Mouse (Mus musculus) CH12.LX (cell line): Measurements from ENCODE around the gene 4930426L09Rik. TPM values are rescaled to one million over a fixed set of nuclear protein-coding genes. Genes with fewer than 3 reads are reported as not detected.

ENCODE experiments used
- DNase-seq: peaks from one replicate; pipeline ENCODE4 v3.0.0-alpha.2; 2013; ENCODE audit errors: extremely low read depth
- H3K27ac ChIP-seq: 2 replicates; pipeline ENCODE4 v1.5.1; 2012; ENCODE audit warnings: low read depth, mild to moderate bottlenecking, control low read depth, moderate library complexity; ENCODE audit not compliant: insufficient read depth
- H3K27me3 ChIP-seq: replicated peaks from 2 replicates; pipeline ENCODE3; 2012; ENCODE audit warnings: inconsistent platforms
- H3K36me3 ChIP-seq, 2 experiments: replicated peaks in 1 of 2; 2 replicates each; pipeline versions ENCODE3 to v1.6.1; 2012; ENCODE audit warnings: inconsistent platforms in 1 of 2, low read length in 1 of 2, mild to moderate bottlenecking in 1 of 2, mixed read lengths in 1 of 2, moderate library complexity in 1 of 2; ENCODE audit not compliant: control insufficient read depth in 1 of 2, insufficient read depth in 1 of 2
- H3K4me1 ChIP-seq, 2 experiments: 2 replicates each; pipeline ENCODE4 v1.6.1; 2012; ENCODE audit warnings: inconsistent platforms in 1 of 2, moderate library complexity in 1 of 2; ENCODE audit not compliant: insufficient read depth in 2 of 2, control insufficient read depth in 1 of 2
- H3K4me2 ChIP-seq: 2 replicates; pipeline ENCODE4 v1.6.1; 2012; ENCODE audit warnings: low read depth, mild to moderate bottlenecking, control low read depth; ENCODE audit not compliant: poor library complexity, insufficient read depth, severe bottlenecking
- H3K4me3 ChIP-seq, 3 experiments: fragments of 150-350 bp in 1 of 3; sonication (generic) in 1 of 3; replicated peaks in 1 of 3; 2 replicates each; pipeline versions ENCODE3 to v1.5.1; 2011 to 2012; ENCODE audit warnings: low read depth in 2 of 3, low read length in 2 of 3, mild to moderate bottlenecking in 2 of 3, moderate library complexity in 2 of 3, control low read depth in 1 of 3, improper control_type of control experiment in 1 of 3, inconsistent platforms in 1 of 3, mixed read lengths in 1 of 3; ENCODE audit not compliant: poor library complexity in 1 of 3
- H3K79me2 ChIP-seq: replicated peaks from 2 replicates; pipeline ENCODE4 v1.6.1; 2012; ENCODE audit warnings: mild to moderate bottlenecking, moderate library complexity; ENCODE audit not compliant: control insufficient read depth, poor library complexity, insufficient read depth, severe bottlenecking; ENCODE audit errors: extremely low read depth
- H3K9ac ChIP-seq: 2 replicates; pipeline ENCODE4 v1.6.1; 2012; ENCODE audit warnings: low read depth, mild to moderate bottlenecking, control low read depth, moderate library complexity; ENCODE audit not compliant: insufficient read depth
- H3K9me3 ChIP-seq: replicated peaks from 2 replicates; pipeline ENCODE3; 2012; ENCODE audit warnings: low read length, inconsistent platforms, mixed read lengths
- BHLHE40 ChIP-seq: IDR thresholded peaks from 2 replicates; pipeline ENCODE4 v1.6.1; 2011; ENCODE audit warnings: mild to moderate bottlenecking, low read depth, low read length, improper control_type of control experiment
- CHD1 ChIP-seq: IDR thresholded peaks from 2 replicates; pipeline ENCODE4 v1.6.1; 2012; ENCODE audit warnings: low read depth, low read length, improper control_type of control experiment, inconsistent platforms
- CHD2 ChIP-seq: IDR thresholded peaks from 2 replicates; pipeline ENCODE4 v1.6.1; 2011; ENCODE audit warnings: low read length, improper control_type of control experiment
- CTCF ChIP-seq, 2 experiments: IDR thresholded peaks in 1 of 2; conservative IDR thresholded peaks in 1 of 2; 2 replicates each; pipeline ENCODE4 v1.5.1; 2011 to 2012; ENCODE audit warnings: low read depth in 2 of 2, low read length in 2 of 2, improper control_type of control experiment in 1 of 2, inconsistent platforms in 1 of 2, mild to moderate bottlenecking in 1 of 2, moderate library complexity in 1 of 2
- E2F4 ChIP-seq: IDR thresholded peaks from 2 replicates; pipeline ENCODE4 v1.6.1; 2011; ENCODE audit warnings: low read depth, low read length, improper control_type of control experiment; ENCODE audit not compliant: insufficient replicate concordance
- ELF1 ChIP-seq: IDR thresholded peaks from 2 replicates; pipeline ENCODE4 v1.6.1; 2014; ENCODE audit warnings: low read depth, mild to moderate bottlenecking, inconsistent platforms, low read length, improper control_type of control experiment
- EP300 ChIP-seq: IDR thresholded peaks from 2 replicates; pipeline ENCODE4 v1.6.1; 2011; ENCODE audit warnings: low read length, improper control_type of control experiment
- ETS1 ChIP-seq: conservative IDR thresholded peaks from 2 replicates; pipeline ENCODE4 v1.6.1; 2012; ENCODE audit warnings: low read depth, mild to moderate bottlenecking, inconsistent platforms, low read length, improper control_type of control experiment, moderate library complexity
- GABPA ChIP-seq: IDR thresholded peaks from 2 replicates; pipeline ENCODE4 v1.6.1; 2012; ENCODE audit warnings: low read depth, low read length, improper control_type of control experiment, inconsistent platforms; ENCODE audit not compliant: insufficient replicate concordance
- HCFC1 ChIP-seq: IDR thresholded peaks from 2 replicates; pipeline ENCODE4 v1.6.1; 2012; ENCODE audit warnings: low read depth, mild to moderate bottlenecking, inconsistent platforms, low read length, improper control_type of control experiment
- IRF4 ChIP-seq: IDR thresholded peaks from 2 replicates; pipeline ENCODE4 v1.6.1; 2014; ENCODE audit warnings: low read depth, mild to moderate bottlenecking, inconsistent platforms, low read length, improper control_type of control experiment
- JUN ChIP-seq: IDR thresholded peaks from 2 replicates; pipeline ENCODE4 v1.6.1; 2011; ENCODE audit warnings: low read depth, mild to moderate bottlenecking, low read length, improper control_type of control experiment, moderate library complexity; ENCODE audit not compliant: insufficient read depth
- JUND ChIP-seq: conservative IDR thresholded peaks from 2 replicates; pipeline ENCODE4 v1.6.1; 2011; ENCODE audit warnings: low read depth, low read length, improper control_type of control experiment
- KAT2A ChIP-seq: IDR thresholded peaks from 2 replicates; pipeline ENCODE4 v1.6.1; 2012; ENCODE audit warnings: low read length, improper control_type of control experiment, inconsistent platforms; ENCODE audit not compliant: insufficient replicate concordance
- MAFK ChIP-seq: IDR thresholded peaks from 2 replicates; pipeline ENCODE4 v1.6.1; 2011; ENCODE audit warnings: low read length, improper control_type of control experiment; ENCODE audit not compliant: insufficient replicate concordance
- MAX ChIP-seq: IDR thresholded peaks from 2 replicates; pipeline ENCODE4 v1.6.1; 2011; ENCODE audit warnings: low read length, improper control_type of control experiment
- MAZ ChIP-seq: IDR thresholded peaks from 2 replicates; pipeline ENCODE4 v1.6.1; 2012; ENCODE audit warnings: low read depth, mild to moderate bottlenecking, inconsistent platforms, low read length, improper control_type of control experiment, moderate library complexity
- MEF2A ChIP-seq: IDR thresholded peaks from 2 replicates; pipeline ENCODE4 v1.6.1; 2014; ENCODE audit warnings: low read depth, mild to moderate bottlenecking, inconsistent platforms, low read length, improper control_type of control experiment, borderline replicate concordance
- MXI1 ChIP-seq: IDR thresholded peaks from 2 replicates; pipeline ENCODE4 v1.6.1; 2011; ENCODE audit warnings: mild to moderate bottlenecking, low read depth, low read length, improper control_type of control experiment
- MYC ChIP-seq: IDR thresholded peaks from 2 replicates; pipeline ENCODE4 v1.6.1; 2011; ENCODE audit warnings: low read depth, mild to moderate bottlenecking, improper control_type of control experiment, low read length
- NELFE ChIP-seq: IDR thresholded peaks from 2 replicates; pipeline ENCODE4 v1.6.1; 2011; ENCODE audit warnings: low read depth, low read length, improper control_type of control experiment
- NRF1 ChIP-seq: IDR thresholded peaks from 2 replicates; pipeline ENCODE4 v1.6.1; 2014; ENCODE audit warnings: low read depth, mild to moderate bottlenecking, inconsistent platforms, low read length, improper control_type of control experiment, moderate library complexity
- PAX5 ChIP-seq: IDR thresholded peaks from 2 replicates; pipeline ENCODE4 v1.6.1; 2012; ENCODE audit warnings: low read length, inconsistent platforms, mixed read lengths
- POLR2A ChIP-seq: IDR thresholded peaks from 2 replicates; pipeline ENCODE4 v1.6.1; 2011; ENCODE audit warnings: low read depth, mild to moderate bottlenecking, improper control_type of control experiment, low read length
- POLR2AphosphoS2 ChIP-seq: IDR thresholded peaks from 2 replicates; pipeline ENCODE4 v1.6.1; 2011; ENCODE audit warnings: low read depth, low read length, improper control_type of control experiment
- RAD21 ChIP-seq: IDR thresholded peaks from 2 replicates; pipeline ENCODE4 v1.6.1; 2011; ENCODE audit warnings: low read depth, mild to moderate bottlenecking, low read length, improper control_type of control experiment, moderate library complexity
- RCOR1 ChIP-seq: conservative IDR thresholded peaks from 2 replicates; pipeline ENCODE4 v1.6.1; 2012; ENCODE audit warnings: low read depth, mild to moderate bottlenecking, inconsistent platforms, low read length, improper control_type of control experiment
- SIN3A ChIP-seq: IDR thresholded peaks from 2 replicates; pipeline ENCODE4 v1.6.1; 2012; ENCODE audit warnings: low read length, improper control_type of control experiment, inconsistent platforms
- SMC3 ChIP-seq: IDR thresholded peaks from 2 replicates; pipeline ENCODE4 v1.6.1; 2011; ENCODE audit warnings: low read depth, low read length, improper control_type of control experiment
- TBP ChIP-seq: conservative IDR thresholded peaks from 2 replicates; pipeline ENCODE4 v1.6.1; 2011; ENCODE audit warnings: low read depth, low read length, improper control_type of control experiment
- TCF12 ChIP-seq: IDR thresholded peaks from 2 replicates; pipeline ENCODE4 v1.6.1; 2014; ENCODE audit warnings: low read depth, mild to moderate bottlenecking, inconsistent platforms, low read length, improper control_type of control experiment
- UBTF ChIP-seq: IDR thresholded peaks from 2 replicates; pipeline ENCODE4 v1.6.1; 2012; ENCODE audit warnings: low read depth, mild to moderate bottlenecking, inconsistent platforms, low read length, improper control_type of control experiment, moderate library complexity
- USF1 ChIP-seq: IDR thresholded peaks from 2 replicates; pipeline ENCODE4 v1.6.1; 2014; ENCODE audit warnings: low read depth, mild to moderate bottlenecking, inconsistent platforms, low read length, improper control_type of control experiment
- USF2 ChIP-seq: conservative IDR thresholded peaks from 2 replicates; pipeline ENCODE4 v1.6.1; 2011; ENCODE audit warnings: low read depth, low read length, improper control_type of control experiment
- ZC3H11A ChIP-seq: IDR thresholded peaks from 2 replicates; pipeline ENCODE4 v1.6.1; 2012; ENCODE audit warnings: low read depth, mild to moderate bottlenecking, inconsistent platforms, low read length, improper control_type of control experiment
- ZKSCAN1 ChIP-seq: IDR thresholded peaks from 2 replicates; pipeline ENCODE4 v1.6.1; 2012; ENCODE audit warnings: low read depth, inconsistent platforms, low read length, improper control_type of control experiment, borderline replicate concordance
- ZMIZ1 ChIP-seq: IDR thresholded peaks from 2 replicates; pipeline ENCODE4 v1.6.1; 2012; ENCODE audit warnings: low read depth, mild to moderate bottlenecking, inconsistent platforms, low read length, improper control_type of control experiment
- ZNF384 ChIP-seq: IDR thresholded peaks from 2 replicates; pipeline ENCODE4 v1.6.1; 2012; ENCODE audit warnings: low read depth, low read length, improper control_type of control experiment, inconsistent platforms
- dilution Hi-C: fragments of 300-500 bp; cut with MboI; formaldehyde crosslinking; loops from 2 replicates; pipeline ENCODE4 v1.14.3; 2020; ENCODE audit warnings: low sequenced_read_pairs; ENCODE audit not compliant: extremely low pct_unique_long_range_greater_than_20kb, extremely low pct_ligation_motif_present
- in situ Hi-C: fragments of 300-500 bp; cut with MboI; formaldehyde crosslinking; loops from 3 replicates; pipeline ENCODE4 v1.14.3; 2019; ENCODE audit warnings: low sequenced_read_pairs, low pct_ligation_motif_present, low pct_unique_long_range_greater_than_20kb, mixed read lengths
- polyA plus RNA-seq: library from polyadenylated mRNA; unstranded; fragments of >175 nt; gene quantifications from 2 replicates; pipeline ENCODE4 v1.2.1, GENCODE M21; 2012; ENCODE audit warnings: low read depth; ENCODE audit not compliant: insufficient read length
- total RNA-seq, 2 experiments: library from RNA; depleted of rRNA; stranded (reverse); fragments of 300-350 nt in 1 of 2; fragments of >200 nt in 1 of 2; gene quantifications; 2 replicates each; pipeline ENCODE4 v1.2.3; 2012 to 2014

4930426L09Rik gene
- total and polyA plus RNA-seq, 3 experiments = 0.26 to 0.31 (median 0.30) TPM

DNA sequence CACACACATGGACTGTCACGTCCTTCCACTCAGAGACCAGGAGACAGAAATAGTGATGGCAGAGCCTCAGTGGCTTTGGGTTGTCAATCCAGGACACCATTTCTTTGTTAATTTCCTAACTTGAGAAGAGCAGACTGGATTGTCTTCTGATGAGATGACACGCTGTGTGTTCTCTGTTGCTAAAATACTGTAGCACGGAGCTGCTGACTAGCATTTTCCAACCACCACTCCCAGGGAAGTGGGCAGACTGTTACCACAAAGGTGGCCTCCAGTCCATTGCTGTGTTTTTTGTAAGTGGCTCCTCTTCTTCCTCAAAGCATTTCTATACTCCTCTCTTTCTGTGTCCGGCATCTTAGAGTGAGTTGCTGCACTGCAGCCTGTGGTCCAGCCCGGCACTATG is 39.6 kb upstream of the 4930426L09Rik start:
- H3K36me3 ChIP-seq = peaks cover 0 to 13% of the 10 kb centered on the region in 2 experiments
- peak; percentile 77 for DNase-seq
- peak overlapping the region; percentile 57 for H3K4me2 ChIP-seq
- H3K27me3 ChIP-seq = no peaks in the 10 kb centered on the region
- H3K9ac ChIP-seq = peak overlapping the region; percentile 29
- dilution Hi-C loops (no loop called here), in situ Hi-C loops (no loop called here)
- no peaks in the 10 kb centered on the region for H3K79me2 ChIP-seq
- peak overlapping the region in 2 of 3 experiments; percentile 6 to 7 for H3K4me3 ChIP-seq
- peak overlapping the region; percentile 51 for H3K27ac ChIP-seq
- TF ChIP-seq KAT2A = no peak
- no peak for TF ChIP-seq E2F4
- TF ChIP-seq ZNF384 = peak; percentile 51; the same call in 1 of the 2 replicates
- TF ChIP-seq CTCF (conservative IDR thresholded peaks at IDR 0.05 in 1 of 2, IDR thresholded peaks at IDR 0.05 in 1 of 2; ENCODE audit: low read depth in 2 of 2, low read length in 2 of 2) = no peak
- TF ChIP-seq POLR2AphosphoS2 = no peak
- no peak for TF ChIP-seq ZC3H11A
- no peak for TF ChIP-seq CHD2
- TF ChIP-seq BHLHE40 = 0 out of 2 replicates have a peak, but pooled peaks have one; percentile 39
- no peak for TF ChIP-seq CHD1
- no peak for TF ChIP-seq MXI1
- peak; percentile 83 for TF ChIP-seq MAFK
- peak; percentile 65 for TF ChIP-seq JUN
- no peak for TF ChIP-seq ZMIZ1
- no peak for TF ChIP-seq MAZ
- TF ChIP-seq SIN3A = peak; percentile 71; the same call in 1 of the 2 replicates
- TF ChIP-seq SMC3 = no peak
- TF ChIP-seq GABPA = no peak
- no peak for TF ChIP-seq NELFE
- TF ChIP-seq UBTF = no peak
- no peak for TF ChIP-seq TBP
- TF ChIP-seq IRF4 = peak; percentile 72
- TF ChIP-seq PAX5 = no peak
- TF ChIP-seq NRF1 = no peak
- no peak for TF ChIP-seq ELF1
- no peak for TF ChIP-seq USF2
- TF ChIP-seq RCOR1 = 0 out of 2 replicates have a peak, but pooled peaks have one; percentile 59
- TF ChIP-seq MYC = no peak
- no peak for TF ChIP-seq HCFC1
- TF ChIP-seq ZKSCAN1 = no peak
- TF ChIP-seq TCF12 = 0 out of 2 replicates have a peak, but pooled peaks have one; percentile 48
- peak; percentile 94 for TF ChIP-seq EP300
- TF ChIP-seq JUND = peak; percentile 86
- no peak for TF ChIP-seq POLR2A
- peak; percentile 45; the same call in 1 of the 2 replicates for TF ChIP-seq MEF2A
- no peak for TF ChIP-seq USF1
- TF ChIP-seq MAX = no peak
- peak; percentile 85 for TF ChIP-seq ETS1
- no peak for TF ChIP-seq RAD21
- peaks cover 19 to 95% of the 10 kb centered on the region in 2 experiments for H3K4me1 ChIP-seq
- H3K9me3 ChIP-seq = no peaks in the 10 kb centered on the region
